Mouse (Mus musculus) midbrain, embryonic 11.5 days (tissue): Measurements from ENCODE around the gene Dnah2. TPM values are rescaled to one million over a fixed set of nuclear protein-coding genes. Genes with fewer than 3 reads are reported as not detected.
A peak's percentile ranks its signal among the peaks of the same experiment; 100 is the strongest.

Experiments
- ATAC-seq: fragments of 200-750 bp; cut with Nextera tagmentation; 2 replicates; pipeline ENCODE4 v1.8.0; 2017; ENCODE audit warnings: moderate TSS enrichment, moderate library complexity; ENCODE audit not compliant: low FRiP score
- DNase-seq: peaks from one replicate; pipeline ENCODE4 v3.0.0; 2015; ENCODE audit warnings: low spot score; ENCODE audit errors: missing footprints
- H3K27ac ChIP-seq: fragments of 300-500 bp; sonication (generic); 2 replicates; pipeline ENCODE4 v1.5.1; 2014; ENCODE audit warnings: low read depth, low read length
- H3K27me3 ChIP-seq: fragments of 300-500 bp; sonication (generic); 2 replicates; pipeline ENCODE4 v1.6.1; 2014; ENCODE audit warnings: mild to moderate bottlenecking, low read length, moderate library complexity, mixed read lengths; ENCODE audit not compliant: control insufficient read depth, insufficient read depth
- H3K36me3 ChIP-seq: fragments of 300-500 bp; sonication (generic); 2 replicates; pipeline ENCODE4 v1.6.1; 2014; ENCODE audit warnings: mild to moderate bottlenecking, low read length, moderate library complexity, mixed read lengths; ENCODE audit not compliant: control insufficient read depth, insufficient read depth
- H3K4me1 ChIP-seq: fragments of 300-500 bp; sonication (generic); 2 replicates; pipeline ENCODE4 v1.6.1; 2014; ENCODE audit warnings: low read length; ENCODE audit not compliant: control insufficient read depth, insufficient read depth
- H3K4me2 ChIP-seq: fragments of 300-500 bp; sonication (generic); 2 replicates; pipeline ENCODE4 v1.6.1; 2014; ENCODE audit warnings: mild to moderate bottlenecking, moderate library complexity
- H3K4me3 ChIP-seq: fragments of 300-500 bp; sonication (generic); 2 replicates; pipeline ENCODE4 v1.5.1; 2014; ENCODE audit warnings: low read depth, low read length
- H3K9ac ChIP-seq: fragments of 300-500 bp; sonication (generic); 2 replicates; pipeline ENCODE4 v1.6.1; 2014; ENCODE audit warnings: low read length
- H3K9me3 ChIP-seq: fragments of 300-500 bp; sonication (generic); 2 replicates; pipeline ENCODE4 v1.6.1; 2016; ENCODE audit warnings: low read length; ENCODE audit not compliant: control insufficient read depth
- WGBS: fragments of 180-500 bp; shearing (Covaris S2); extraction: QIAGEN DNeasy Blood & Tissue Kit; methylation state at CpG from one replicate; pipeline ENCODE4 v1.1.7; 2014; 5-methylcytosine and 5-hydroxymethylcytosine counted together
- polyA plus RNA-seq: library from polyadenylated mRNA; unstranded; fragments of >200 nt; fragmentation: Nextera tagmentation; extraction: Ambion mirVana; gene quantifications from 2 replicates; pipeline ENCODE4 v1.2.1, GENCODE M21; 2014

The Dnah2 gene
- polyA plus RNA-seq, 1 experiment from 2014 or later = 1.00 TPM

DNA sequence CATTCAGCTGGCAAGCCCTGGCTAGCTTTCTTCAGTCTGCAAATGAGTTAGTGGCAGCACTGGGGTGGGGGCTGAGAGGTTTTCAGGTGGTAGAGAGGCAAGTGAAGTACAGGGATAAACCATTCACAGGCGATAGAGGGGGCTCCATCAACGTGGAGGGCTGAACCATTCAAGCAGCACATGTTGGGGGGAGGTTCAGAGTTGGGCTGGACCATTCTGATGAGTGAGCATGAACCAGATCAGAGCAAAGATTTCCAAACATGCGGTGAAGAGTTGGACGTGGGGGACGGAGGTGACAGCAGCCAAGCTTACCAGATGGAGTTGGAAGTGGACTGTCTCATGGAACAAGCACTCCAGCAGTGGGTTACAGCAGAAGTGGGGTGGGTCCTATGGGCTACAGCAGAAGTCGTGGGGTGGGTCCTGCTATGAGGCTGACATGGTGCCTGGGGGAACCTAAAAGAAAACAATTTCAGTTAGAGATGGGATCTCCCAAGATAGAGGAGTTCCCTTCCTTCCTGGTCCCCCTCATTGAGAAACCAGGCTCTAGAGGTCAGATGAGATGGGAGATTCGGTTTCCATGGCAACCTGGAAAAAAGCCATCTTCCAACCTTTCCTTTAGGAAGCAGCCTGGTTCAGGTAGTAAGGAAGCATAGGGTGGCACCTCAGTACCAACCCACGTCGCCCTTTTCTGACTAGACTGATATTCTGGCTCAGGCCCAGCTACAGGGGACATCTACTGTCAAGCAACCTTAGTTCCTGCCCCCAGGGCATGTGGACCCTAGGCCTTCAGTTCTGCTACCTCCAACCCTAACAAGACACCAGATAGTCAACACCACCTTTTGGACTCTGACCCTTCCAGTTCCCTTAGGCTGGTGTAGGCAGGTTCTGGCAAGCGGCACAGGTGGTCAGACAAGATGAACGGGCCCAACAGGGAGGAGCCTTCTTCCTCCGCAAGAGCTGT is 135.4 kb downstream of the Dnah2 start, which contains the start of gene Kdm6b:
Gene Kdm6b, minus strand, starts transcription at position 455 of the 961 bp plus-strand sequence.
- H3K9ac ChIP-seq = peak within 1 kb of the TSS; percentile 99
- peak within 1 kb of the TSS; percentile 84 for H3K4me3 ChIP-seq
- no peaks in the 10 kb centered on the region for H3K9me3 ChIP-seq
- H3K36me3 ChIP-seq = no peaks in the 10 kb centered on the region
- DNase-seq = peak; percentile 94
- no peak for ATAC-seq
- H3K4me1 ChIP-seq = peaks cover 50% of the 10 kb centered on the region
- H3K4me2 ChIP-seq = peak within 1 kb of the TSS; percentile 91
- WGBS = 47% methylated on average over 12 of the region's 12 CpGs
- H3K27ac ChIP-seq = peak within 1 kb of the TSS; percentile 99
- no peaks in the 10 kb centered on the region for H3K27me3 ChIP-seq

- peaks cover 57% of the 10 kb centered on the region for H3K4me1 ChIP-seq
- H3K9me3 ChIP-seq = no peaks in the 10 kb centered on the region
- H3K36me3 ChIP-seq = no peaks in the 10 kb centered on the region; the same call in 1 of the 2 replicates
- peak overlapping the region; percentile 7; the same call in 1 of the 2 replicates for H3K4me3 ChIP-seq
- H3K27me3 ChIP-seq = no peaks in the 10 kb centered on the region
- ATAC-seq = no peak
- H3K9ac ChIP-seq = 0 out of 2 replicates have a peak overlapping the region, but pooled peaks have one; percentile 18
- peak overlapping the region; percentile 91 for H3K4me2 ChIP-seq
- no peak for DNase-seq
- 67% methylated on average over 7 of the region's 7 CpGs for WGBS
- H3K27ac ChIP-seq = no peak overlapping the region
Observed at GRCm38 (mm10) chr11:69412548-69412947, 136.4 kb downstream of the Dnah2 start.

DNA sequence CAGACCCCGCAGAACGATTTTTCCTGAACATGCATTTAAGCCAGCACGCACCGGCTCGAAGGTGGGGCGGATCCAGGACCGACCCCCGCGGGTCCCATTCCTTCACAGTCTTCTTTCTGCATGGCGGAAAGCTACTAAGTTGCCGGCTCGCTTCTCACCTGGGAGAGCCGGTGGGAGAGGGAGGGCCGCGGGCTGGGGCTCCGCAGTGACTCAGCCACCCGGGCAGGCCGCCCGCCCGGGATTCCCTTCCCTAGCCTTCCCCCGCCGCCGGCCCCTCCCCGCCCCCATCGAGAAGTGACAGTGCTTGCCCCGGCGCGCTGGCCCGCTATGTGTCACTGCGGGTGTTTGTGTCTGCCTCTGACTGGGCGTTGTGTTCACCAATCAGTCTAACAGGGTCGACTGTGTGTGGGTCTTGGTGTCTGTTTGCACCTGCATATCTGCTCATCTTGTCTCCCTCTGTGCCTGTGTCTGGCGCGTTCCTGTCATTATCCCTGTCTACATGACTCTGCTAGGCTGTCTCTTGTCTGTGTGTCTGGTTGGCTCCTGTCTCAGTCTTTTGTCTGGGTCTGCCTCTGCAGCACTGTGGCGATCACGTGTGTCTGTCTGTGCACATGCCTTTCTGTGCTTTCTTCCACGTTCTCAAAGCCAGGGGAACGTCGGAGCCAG is 137.2 kb downstream of the Dnah2 start:
- peak overlapping the region; percentile 91 for H3K4me2 ChIP-seq
- peak overlapping the region; percentile 95 for H3K27ac ChIP-seq
- no peaks in the 10 kb centered on the region for H3K9me3 ChIP-seq
- H3K36me3 ChIP-seq = peaks cover 6% of the 10 kb centered on the region
- H3K9ac ChIP-seq = peak overlapping the region; percentile 90
- no peaks in the 10 kb centered on the region for H3K27me3 ChIP-seq
- peaks cover 50% of the 10 kb centered on the region for H3K4me1 ChIP-seq
- H3K4me3 ChIP-seq = peak overlapping the region; percentile 75
- under 1% methylated on average over 39 of the region's 39 CpGs for WGBS
- DNase-seq = peak; percentile 94
- no peak for ATAC-seq

- peak overlapping the region; percentile 75 for H3K4me3 ChIP-seq
- DNase-seq (peak; percentile 100), ATAC-seq (peak; percentile 47)
- peaks cover 11% of the 10 kb centered on the region for H3K36me3 ChIP-seq
- WGBS = 0% methylated on average over 26 of the region's 26 CpGs
- H3K27ac ChIP-seq = peak overlapping the region; percentile 95
- no peaks in the 10 kb centered on the region for H3K9me3 ChIP-seq
- H3K9ac ChIP-seq = peak overlapping the region; percentile 90
- H3K4me2 ChIP-seq = peak overlapping the region; percentile 91
- no peaks in the 10 kb centered on the region for H3K27me3 ChIP-seq
- H3K4me1 ChIP-seq = peaks cover 47% of the 10 kb centered on the region
Observed at GRCm38 (mm10) chr11:69411073-69411535, 137.8 kb downstream of the Dnah2 start.

GRCm38 (mm10) chr11:69410310-69411072 is 138.4 kb downstream of the Dnah2 start:
- peaks cover 15% of the 10 kb centered on the region for H3K36me3 ChIP-seq
- 1% methylated on average over 41 of the region's 41 CpGs for WGBS

DNA sequence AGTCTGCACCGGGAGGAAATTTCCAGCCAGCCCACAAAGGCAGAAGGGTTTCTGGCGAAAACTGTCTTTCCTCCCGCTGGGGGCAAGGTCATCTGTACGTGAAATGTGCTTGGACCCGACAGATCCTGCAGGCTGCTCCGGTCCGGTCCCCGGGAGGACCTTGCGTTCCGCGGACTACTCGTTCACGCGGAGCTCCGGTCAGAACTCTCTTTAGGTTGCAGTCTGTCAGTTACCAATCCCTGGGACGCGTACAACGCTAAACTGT is 138.9 kb downstream of the Dnah2 start:
- WGBS = under 1% methylated on average over 18 of the region's 18 CpGs
- Histone ChIP-seq H3K27ac (peak overlapping the region; percentile 95), H3K36me3 (peaks cover 20% of the 10 kb centered on the region), H3K4me2 (peak overlapping the region; percentile 91), H3K4me1 (peaks cover 44% of the 10 kb centered on the region), H3K9me3 (no peaks in the 10 kb centered on the region), H3K4me3 (peak overlapping the region; percentile 75), H3K9ac (peak overlapping the region; percentile 90), H3K27me3 (no peaks in the 10 kb centered on the region)
- ATAC-seq (no peak), DNase-seq (no peak)

More at GRCm38 (mm10) chr11:69410310-69411072, 138.4 kb downstream of the Dnah2 start:
- ATAC-seq (peak; percentile 4; the same call in 1 of the 2 replicates), DNase-seq (no peak)
- no peaks in the 10 kb centered on the region for H3K27me3 ChIP-seq
- H3K9ac ChIP-seq = peak overlapping the region; percentile 90
- H3K9me3 ChIP-seq = no peaks in the 10 kb centered on the region
- H3K4me2 ChIP-seq = peak overlapping the region; percentile 91
- H3K4me3 ChIP-seq = peak overlapping the region; percentile 75
- H3K27ac ChIP-seq = peak overlapping the region; percentile 95
- H3K4me1 ChIP-seq = peaks cover 47% of the 10 kb centered on the region

DNA sequence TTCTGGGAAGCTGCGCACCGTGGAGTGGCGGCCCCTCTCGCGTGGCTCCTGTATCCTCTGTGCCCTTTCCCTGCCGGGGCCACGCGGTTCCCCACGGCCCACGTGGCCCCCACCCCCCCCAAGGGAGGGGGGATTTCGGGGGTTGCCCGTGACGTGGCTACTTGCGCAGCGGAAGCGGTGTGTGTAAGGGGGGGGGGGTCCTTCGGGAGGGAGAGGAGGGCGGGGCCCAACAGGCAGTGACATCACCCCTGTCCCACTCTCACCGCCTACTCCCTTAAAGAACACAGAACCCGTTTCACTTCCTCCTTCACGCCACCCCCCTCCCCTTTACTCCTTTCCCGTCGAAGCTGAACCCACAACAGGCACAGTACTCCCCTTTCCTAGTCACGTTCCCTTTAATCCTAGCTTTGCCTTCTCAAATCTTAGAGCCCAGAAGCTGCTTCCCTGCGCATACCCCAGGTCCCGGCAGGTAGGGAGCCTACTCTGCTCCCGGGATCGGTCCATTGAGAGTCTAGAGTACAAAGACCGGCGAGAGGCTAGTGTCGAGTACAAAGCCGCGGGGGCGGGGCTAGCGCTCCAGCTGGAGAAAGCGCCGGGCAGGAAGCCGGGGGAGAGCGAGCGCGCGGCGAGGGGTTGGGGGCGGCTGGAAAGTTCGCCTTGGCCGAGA is 139.4 kb downstream of the Dnah2 start:
- no peaks in the 10 kb centered on the region for H3K9me3 ChIP-seq

More for the DNA sequence above, 139.4 kb downstream of the Dnah2 start:
- WGBS = 1% methylated on average over 39 of the region's 46 CpGs
- Histone ChIP-seq H3K4me1 (peaks cover 40% of the 10 kb centered on the region), H3K36me3 (peaks cover 25% of the 10 kb centered on the region), H3K27me3 (no peaks in the 10 kb centered on the region), H3K4me3 (peak overlapping the region; percentile 75), H3K27ac (peak overlapping the region; percentile 95), H3K4me2 (peak overlapping the region; percentile 91), H3K9ac (peak overlapping the region; percentile 90)
- ATAC-seq (peak; percentile 57), DNase-seq (peak; percentile 98)
